Mouse (Mus musculus) ES-Bruce4 (cell line): Measurements from ENCODE around the gene Adgrl2.

Experiments
- CTCF ChIP-seq: IDR thresholded peaks from one replicate; pipeline ENCODE4 v1.8.1; 2011; ENCODE audit warnings: low read depth, low read length
- EP300 ChIP-seq: IDR thresholded peaks from 2 replicates; pipeline ENCODE4 v1.6.1; 2011; ENCODE audit warnings: low read depth, low read length; ENCODE audit not compliant: insufficient read depth
- POLR2A ChIP-seq: IDR thresholded peaks from one replicate; pipeline ENCODE4 v1.8.1; 2011; ENCODE audit warnings: low read length; ENCODE audit not compliant: insufficient read depth

GRCm38 (mm10) chr3:148949796-148950195 is 40.6 kb downstream of the Adgrl2 start:
- no peak for TF ChIP-seq CTCF
- no peak for TF ChIP-seq EP300
- TF ChIP-seq POLR2A = no peak
